Mouse (Mus musculus) embryonic fibroblast, embryonic 13.5 days (primary cell): ENCODE data around the gene Gm4858.

Source experiments
- CTCF ChIP-seq: IDR thresholded peaks from 2 replicates; pipeline ENCODE4 v1.5.1; 2011; ENCODE audit warnings: mild to moderate bottlenecking, control low read depth, low read length, moderate library complexity, borderline replicate concordance; ENCODE audit not compliant: insufficient read depth
- POLR2A ChIP-seq: IDR thresholded peaks from 2 replicates; pipeline ENCODE4 v1.6.1; 2011; ENCODE audit warnings: low read depth, mild to moderate bottlenecking, control low read depth, low read length, moderate library complexity

GRCm38 (mm10) chr3:93119101-93119500 is 50.5 kb downstream of the Gm4858 start:
- no peak for TF ChIP-seq POLR2A
- no peak for TF ChIP-seq CTCF
